Mouse (Mus musculus): Measurements from ENCODE around the gene Cfap298.

The Cfap298 gene

DNA sequence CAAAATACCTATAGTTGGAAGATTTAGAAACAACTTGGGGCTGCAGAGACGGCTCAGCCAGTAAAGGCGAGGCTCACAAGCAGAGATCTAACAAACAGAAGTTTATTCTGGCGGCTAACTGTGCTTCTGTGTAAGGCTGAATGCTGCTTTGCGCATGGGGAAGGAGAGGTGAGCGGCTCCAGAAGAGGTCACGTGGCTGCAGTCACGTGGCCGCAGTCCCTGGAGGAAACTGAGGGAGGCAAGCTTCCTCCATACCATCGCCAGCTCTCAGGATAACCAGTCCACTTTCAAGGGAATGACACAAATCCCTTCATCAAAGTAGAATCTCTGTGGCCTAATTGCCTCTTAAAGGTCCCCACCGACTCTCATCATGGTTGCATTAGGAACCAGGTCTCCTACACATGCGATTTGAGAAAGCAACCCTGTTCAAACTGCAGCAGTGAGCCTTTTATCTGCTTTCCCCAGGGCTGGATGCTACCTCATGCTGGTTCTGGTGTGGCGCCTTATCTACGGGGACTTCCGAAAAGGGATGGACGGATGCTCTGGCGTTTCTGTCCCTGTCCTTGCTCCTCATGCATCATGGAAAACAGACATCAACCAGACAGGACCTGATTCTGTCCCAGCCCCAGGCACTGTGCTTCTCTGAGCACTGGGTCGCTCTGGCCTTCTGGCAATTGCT lies 23.9 kb downstream of the Cfap298 start:
- no peak for DNase-seq

DNA sequence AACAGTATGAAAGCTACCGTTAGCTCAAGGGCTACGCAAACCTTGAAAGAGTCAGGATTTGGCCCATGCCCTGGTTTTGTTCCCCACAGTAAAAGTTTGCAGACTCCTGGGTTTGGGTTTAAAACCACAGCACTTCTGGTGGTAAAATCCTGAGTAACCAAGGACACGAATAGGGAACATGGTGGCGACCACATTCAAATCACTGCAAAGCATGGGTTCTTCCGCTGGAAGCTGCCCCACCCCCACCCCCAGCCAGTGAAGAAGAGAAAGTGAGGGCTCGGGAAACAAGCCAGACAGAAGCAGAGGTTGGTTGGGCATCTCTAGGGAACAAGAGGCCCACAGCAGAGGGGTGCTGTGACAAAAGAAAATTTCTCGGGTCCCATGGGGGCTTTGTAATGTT lies 27.7 kb downstream of the Cfap298 start:
- DNase-seq = no peak

DNA sequence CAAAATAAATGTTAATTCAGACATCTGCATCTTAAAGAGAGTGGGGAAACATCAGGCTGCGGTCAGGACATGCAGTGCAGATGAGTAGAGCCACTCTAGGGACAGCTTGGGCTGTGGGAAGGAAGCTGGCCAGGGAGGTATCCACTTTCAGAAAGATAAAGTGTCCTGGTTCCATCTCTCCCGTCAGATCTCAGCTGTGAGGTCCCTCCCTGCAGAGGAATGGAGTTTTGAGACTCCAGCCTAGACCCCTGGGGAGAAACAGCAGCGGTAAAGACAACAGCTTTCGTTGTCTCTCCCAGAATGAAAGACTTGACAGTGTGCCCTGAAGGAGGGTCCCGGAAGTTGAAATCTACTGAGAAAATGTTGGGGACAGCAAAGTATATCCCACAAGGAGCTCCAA lies 31.6 kb downstream of the Cfap298 start:
- no peak for DNase-seq

DNA sequence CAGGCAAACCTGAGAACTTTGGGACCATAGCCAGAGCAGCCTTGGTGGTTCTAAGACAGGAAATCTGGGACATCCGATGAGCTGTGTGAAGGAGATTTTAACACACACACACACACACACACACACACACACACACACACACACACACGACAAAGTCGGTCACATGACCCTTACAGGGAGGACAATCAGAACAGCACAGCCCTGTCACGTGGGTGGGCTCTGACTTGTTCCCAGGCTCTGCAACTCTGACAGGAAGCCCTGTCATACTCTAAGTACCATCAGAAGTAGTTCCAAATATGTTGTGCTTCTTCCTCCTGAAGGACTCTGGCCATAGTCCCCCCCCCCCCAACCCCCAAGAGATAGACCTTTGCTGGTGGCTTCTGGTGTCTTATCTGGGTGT lies 33.5 kb downstream of the Cfap298 start:
- DNase-seq = no peak

DNA sequence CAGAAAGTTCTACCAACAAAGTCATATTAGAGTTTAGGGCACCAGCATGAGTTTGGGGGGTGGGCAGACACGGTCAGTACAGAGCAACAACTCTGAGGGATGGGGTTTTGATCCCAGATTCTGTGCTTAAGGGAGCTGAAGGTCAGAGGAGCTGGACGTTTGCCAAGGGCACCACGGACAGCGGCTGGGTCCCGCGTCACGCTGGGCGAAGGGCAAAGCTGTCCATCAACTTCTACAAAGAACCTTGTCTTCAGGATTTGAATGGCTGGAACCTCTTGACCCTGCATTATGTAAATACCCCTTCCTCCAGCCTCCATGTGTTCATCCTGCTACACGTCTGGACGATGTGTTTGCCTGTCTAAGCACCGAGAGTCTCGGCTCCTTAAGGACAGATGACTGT lies 35.4 kb downstream of the Cfap298 start:
- peak; percentile 50 for DNase-seq

DNA sequence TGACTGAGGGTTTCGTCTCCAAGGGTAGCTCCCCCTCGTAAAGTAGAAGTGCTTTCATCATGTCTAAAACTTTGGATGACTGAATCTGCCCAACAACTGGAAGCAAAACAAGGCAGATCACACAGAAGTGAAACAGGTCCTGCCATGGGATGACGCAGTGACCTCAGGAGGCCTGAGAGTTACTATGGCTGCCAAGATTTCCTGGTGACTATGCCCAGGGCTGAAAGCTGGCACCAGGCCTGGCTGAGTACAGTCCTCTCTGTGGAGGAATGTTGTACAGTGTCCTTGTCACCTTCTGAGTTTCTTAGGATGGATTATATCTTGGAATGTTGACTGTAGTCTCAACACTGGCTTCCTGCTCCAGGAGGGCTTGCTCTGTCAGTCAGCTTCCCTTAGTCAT lies 37.3 kb downstream of the Cfap298 start:
- no peak for DNase-seq

DNA sequence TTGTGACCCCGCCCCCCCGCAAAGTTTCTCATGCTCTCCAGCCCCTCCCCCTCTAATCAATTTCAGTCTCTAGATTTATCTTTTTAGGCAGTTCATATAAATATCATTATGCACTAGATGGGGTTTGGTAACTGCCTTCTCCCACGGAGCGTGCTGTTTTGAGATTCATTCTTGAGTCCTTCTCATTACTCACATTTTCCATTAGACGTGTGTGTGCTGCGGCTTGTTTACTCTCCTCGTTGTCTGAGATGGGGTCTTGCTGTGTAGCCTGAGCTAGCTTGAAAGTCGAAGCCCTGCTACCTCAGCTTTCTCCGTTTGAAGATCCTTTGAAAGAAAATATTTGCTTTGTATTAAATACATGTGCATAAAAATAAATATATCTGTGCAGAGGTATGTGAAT lies 41.1 kb downstream of the Cfap298 start:
- no peak for DNase-seq

DNA sequence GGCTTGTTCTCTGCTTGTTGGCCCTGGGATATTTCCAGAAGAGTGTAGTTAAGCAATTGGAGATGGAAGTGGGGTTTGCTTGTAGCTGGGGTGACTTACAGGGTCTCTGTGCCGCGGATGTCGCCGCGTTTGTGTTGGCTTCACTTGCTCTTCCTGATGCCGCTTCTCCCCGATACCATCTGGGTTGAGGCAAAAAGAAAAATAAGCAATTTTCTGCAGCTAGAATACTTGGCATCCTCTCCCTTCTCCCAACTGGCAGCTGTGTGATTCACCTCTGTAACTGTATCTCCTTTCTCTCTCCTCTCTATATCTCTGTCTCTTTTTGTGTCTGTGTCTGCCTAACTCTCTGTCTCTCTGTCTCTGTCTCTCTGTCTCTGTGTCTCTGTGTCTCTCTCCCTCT lies 41.9 kb downstream of the Cfap298 start:
- no peak for DNase-seq

DNA sequence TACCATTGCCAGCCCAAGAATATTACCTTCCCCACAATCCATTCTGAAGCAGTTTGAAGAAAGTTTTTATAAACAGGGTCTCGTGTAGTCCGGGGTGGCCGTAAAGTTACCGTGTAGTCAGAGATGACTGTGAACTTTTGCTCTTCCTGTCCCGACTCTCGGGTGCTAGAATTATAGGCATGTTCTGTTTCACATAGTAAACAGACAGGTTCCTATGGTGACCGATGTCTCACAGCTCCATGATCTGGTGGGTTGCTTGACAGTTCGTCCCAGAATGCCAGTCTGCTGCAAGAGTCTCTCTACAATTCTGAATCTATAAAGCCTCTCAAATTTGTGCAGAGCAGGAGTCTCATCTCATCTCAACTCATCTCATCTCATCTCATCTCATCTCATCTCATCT lies 42.8 kb downstream of the Cfap298 start:
- no peak for DNase-seq

DNA sequence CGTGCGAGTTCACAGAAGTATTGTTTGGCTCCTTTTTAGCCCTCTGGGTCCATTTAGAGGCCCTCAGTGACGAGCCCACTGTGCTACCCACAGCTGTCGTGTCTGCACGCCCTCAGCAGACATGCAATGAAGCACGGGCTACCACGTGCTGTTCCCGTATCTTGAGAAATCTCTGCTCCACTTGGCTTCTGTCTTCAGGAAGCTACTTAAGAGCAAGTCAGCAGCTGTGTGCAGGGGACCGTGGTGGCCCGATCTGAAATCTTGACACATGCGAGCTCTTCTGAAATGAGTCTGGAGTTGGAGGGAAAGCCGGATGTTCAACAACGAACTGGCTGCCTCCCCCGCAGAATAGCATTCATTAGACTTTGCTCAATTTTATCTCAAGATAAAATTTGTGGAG lies 43.3 kb downstream of the Cfap298 start:
- peak; percentile 53 for DNase-seq

DNA sequence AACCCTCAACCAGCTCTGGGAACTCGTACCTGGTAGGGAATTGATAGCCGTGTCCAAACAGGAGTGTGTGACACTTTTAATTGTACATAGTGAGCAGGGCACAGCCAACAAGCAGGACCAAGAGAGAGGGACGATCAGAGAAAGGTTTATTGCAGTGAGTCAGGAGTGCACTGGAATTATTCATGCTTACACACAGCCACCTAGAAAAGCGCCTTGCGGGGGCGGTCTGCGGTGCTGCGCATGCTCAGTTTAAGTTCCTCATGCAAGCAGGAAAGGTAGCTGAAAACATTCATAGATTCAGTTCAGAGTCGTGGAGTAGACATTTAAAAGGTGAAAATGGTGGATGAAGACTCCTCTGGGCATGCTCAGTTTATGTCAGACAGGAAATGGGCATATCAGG lies 44.2 kb downstream of the Cfap298 start:
- no peak for DNase-seq

DNA sequence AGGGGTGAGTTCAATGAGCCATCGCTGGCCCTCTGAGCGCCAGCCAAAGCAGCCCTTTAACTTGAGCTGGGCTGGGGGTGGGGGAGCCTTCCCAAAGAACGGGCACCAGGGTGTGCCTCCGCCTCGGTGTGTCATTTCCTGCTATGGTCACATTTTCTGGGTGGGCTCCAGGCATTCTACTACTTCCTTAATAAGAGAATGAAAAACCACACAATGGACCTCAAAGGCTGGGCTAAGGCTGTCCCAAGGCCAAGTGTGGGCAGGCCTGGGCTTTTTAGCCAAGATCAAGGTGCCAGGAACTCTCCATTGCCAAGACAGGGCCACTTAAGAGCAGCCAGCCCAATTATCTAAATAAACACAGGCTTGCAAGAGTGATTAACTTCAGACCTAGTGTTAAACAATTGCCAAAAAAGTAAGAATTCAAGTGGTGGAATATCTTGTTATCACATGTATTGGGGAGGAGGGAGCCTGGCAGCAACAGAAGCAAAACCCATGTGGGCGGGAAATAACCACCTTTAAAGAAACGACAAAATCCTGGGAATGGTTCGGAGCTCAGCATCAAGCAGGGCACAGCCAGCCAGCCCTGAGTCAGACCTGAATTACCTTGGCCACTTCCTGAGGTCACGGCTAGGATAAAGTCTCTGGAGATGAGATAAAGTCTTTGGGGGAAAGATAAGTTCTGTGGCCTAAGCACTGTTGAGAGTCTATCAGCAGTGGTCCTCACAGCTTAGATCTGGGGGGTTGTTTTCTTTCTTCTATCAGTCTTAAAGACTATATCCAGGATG lies 48.9 kb downstream of the Cfap298 start:
- no peak for DNase-seq

DNA sequence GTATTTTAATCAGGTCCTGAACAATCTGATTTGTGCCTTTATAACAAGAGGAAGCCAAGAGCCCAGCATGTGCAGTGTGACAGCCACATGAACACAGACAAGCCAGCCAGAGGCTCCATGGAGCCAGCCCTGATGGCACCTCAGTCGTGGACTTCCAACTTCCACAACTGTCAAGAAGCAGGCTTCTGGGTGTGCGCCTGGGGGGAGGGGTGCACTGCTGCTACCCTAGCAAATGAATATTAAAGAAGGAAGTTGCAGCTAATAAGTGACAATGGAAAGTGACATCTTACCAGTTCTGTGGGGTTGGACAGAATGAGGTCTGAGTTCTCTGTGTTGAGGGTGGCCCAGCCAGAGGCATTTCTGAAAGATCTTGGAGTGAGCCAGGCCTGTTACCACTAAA lies 49.6 kb downstream of the Cfap298 start:
- DNase-seq = no peak

DNA sequence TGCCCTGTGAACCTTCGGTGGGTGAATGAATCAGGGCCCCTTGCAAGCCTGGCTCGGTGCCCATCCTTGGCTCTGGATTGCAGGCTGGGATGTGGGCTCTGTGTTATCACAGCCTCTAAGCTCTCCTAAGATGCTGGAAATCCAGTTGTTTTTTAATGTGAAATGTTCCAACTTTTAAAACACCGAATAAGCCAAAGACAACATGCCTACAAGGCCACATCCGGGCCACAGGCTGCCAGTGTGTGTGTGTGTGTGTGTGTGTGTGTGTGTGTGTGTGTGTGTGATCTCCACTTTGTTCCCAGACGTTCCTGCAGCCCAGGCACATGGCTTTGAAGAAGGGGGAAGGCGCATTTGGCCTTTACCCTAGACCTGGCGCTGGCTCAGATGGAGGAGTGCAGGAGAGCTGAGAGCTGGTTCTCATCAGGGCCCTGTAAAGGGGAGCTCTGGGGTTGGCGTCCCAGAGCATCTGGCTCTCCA lies 52.4 kb downstream of the Cfap298 start:
- DNase-seq = no peak

DNA sequence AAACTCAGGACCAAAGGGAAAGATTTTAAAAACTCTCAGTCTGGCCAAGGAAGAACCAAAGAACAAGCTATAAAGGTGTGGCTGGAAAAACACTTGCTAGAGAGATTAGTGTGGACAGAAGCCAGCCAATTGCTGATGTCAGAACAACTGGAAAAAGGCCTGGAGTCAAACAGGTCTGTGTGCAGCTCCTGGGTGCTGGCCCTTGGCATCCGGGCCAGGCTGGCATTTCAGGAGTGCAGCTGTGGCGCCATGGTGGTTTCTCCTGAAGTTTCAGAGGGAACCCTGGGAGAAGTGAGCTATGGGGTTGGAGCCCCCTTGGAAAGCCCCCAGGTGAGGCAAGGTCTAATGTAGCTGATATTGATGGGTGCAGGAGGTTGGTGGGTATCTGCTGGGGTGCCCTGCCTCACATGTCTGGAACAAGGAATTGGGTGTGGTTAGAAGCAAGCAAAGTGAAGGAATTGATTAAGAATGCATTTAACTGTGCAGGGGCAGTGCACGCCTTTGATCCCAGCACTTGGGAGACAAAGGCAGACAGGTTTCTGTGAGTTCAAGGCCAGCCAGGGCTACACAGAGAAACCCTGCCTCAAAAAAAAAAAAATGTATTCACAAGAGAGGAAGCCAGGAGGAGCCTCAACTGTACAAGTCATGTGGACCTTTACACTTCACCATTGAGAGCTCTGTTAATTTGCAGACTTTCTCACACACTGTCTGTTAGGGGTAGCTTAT lies 56.6 kb downstream of the Cfap298 start:
- DNase-seq = no peak
